Mouse (Mus musculus): Measurements from ENCODE around the gene Smim14.

Gene Smim14

GRCm38 (mm10) chr5:65535457-65536067, 1.4 kb downstream of the Smim14 start:
- Histone ChIP-seq H3K4me3 (replicated peaks; ENCODE audit: low read length) (peak overlapping the region; percentile 95; the same call in 1 of the 2 replicates), H3K4me1 (replicated peaks; ENCODE audit: low read depth, low read length) (peaks cover 68% of the 10 kb centered on the region), H3K36me3 (ENCODE audit: insufficient read depth, low read length) (peaks cover 4% of the 10 kb centered on the region; the same call in 1 of the 2 replicates), H3K27me3 (ENCODE audit: insufficient read depth, low read length) (no peaks in the 10 kb centered on the region), H3K9me3 (ENCODE audit: low read length) (no peaks in the 10 kb centered on the region)
- no peak for TF ChIP-seq NANOG (IDR thresholded peaks at IDR 0.05; ENCODE audit: borderline replicate concordance, low read length)
- no peak for TF ChIP-seq POU5F1 (IDR thresholded peaks at IDR 0.05; ENCODE audit: borderline replicate concordance, low read length)
- peak; percentile 81 for TF ChIP-seq CTCF (conservative IDR thresholded peaks at IDR 0.05; ENCODE audit: low read length)

GRCm38 (mm10) chr5:65534496-65534895, 2.5 kb downstream of the Smim14 start:
- peak overlapping the region; percentile 24 for H3K4me3 ChIP-seq (replicated peaks; ENCODE audit: low read length)
- H3K27me3 ChIP-seq (ENCODE audit: insufficient read depth, low read length): no peaks in the 10 kb centered on the region
- TF ChIP-seq POU5F1 (IDR thresholded peaks at IDR 0.05; ENCODE audit: borderline replicate concordance, low read length) (no peak), CTCF (conservative IDR thresholded peaks at IDR 0.05; ENCODE audit: low read length) (no peak), NANOG (IDR thresholded peaks at IDR 0.05; ENCODE audit: borderline replicate concordance, low read length) (no peak)
- peaks cover 59% of the 10 kb centered on the region for H3K4me1 ChIP-seq (replicated peaks; ENCODE audit: low read depth, low read length)
- peaks cover 4% of the 10 kb centered on the region; the same call in 1 of the 2 replicates for H3K36me3 ChIP-seq (ENCODE audit: insufficient read depth, low read length)
- H3K9me3 ChIP-seq (ENCODE audit: low read length): no peaks in the 10 kb centered on the region

GRCm38 (mm10) chr5:65531283-65531682, 5.7 kb downstream of the Smim14 start:
- Histone ChIP-seq H3K9me3 (ENCODE audit: low read length) (no peaks in the 10 kb centered on the region), H3K36me3 (ENCODE audit: insufficient read depth, low read length) (no peaks in the 10 kb centered on the region), H3K4me3 (replicated peaks; ENCODE audit: low read length) (no peak overlapping the region), H3K27me3 (ENCODE audit: insufficient read depth, low read length) (no peaks in the 10 kb centered on the region), H3K4me1 (replicated peaks; ENCODE audit: low read depth, low read length) (peaks cover 71% of the 10 kb centered on the region)
- no peak for TF ChIP-seq POU5F1 (IDR thresholded peaks at IDR 0.05; ENCODE audit: borderline replicate concordance, low read length)
- no peak for TF ChIP-seq CTCF (conservative IDR thresholded peaks at IDR 0.05; ENCODE audit: low read length)
- no peak for TF ChIP-seq NANOG (IDR thresholded peaks at IDR 0.05; ENCODE audit: borderline replicate concordance, low read length)

GRCm38 (mm10) chr5:65525674-65526443, 11.1 kb downstream of the Smim14 start:
- Histone ChIP-seq H3K9me3 (ENCODE audit: low read length) (no peaks in the 10 kb centered on the region), H3K4me1 (replicated peaks; ENCODE audit: low read depth, low read length) (peaks cover 54% of the 10 kb centered on the region), H3K4me3 (replicated peaks; ENCODE audit: low read length) (peak overlapping the region; percentile 6; the same call in 1 of the 2 replicates), H3K36me3 (ENCODE audit: insufficient read depth, low read length) (no peaks in the 10 kb centered on the region), H3K27me3 (ENCODE audit: insufficient read depth, low read length) (no peaks in the 10 kb centered on the region)
- TF ChIP-seq CTCF (conservative IDR thresholded peaks at IDR 0.05; ENCODE audit: low read length): peak; percentile 36
- no peak for TF ChIP-seq POU5F1 (IDR thresholded peaks at IDR 0.05; ENCODE audit: borderline replicate concordance, low read length)
- peak; percentile 84 for TF ChIP-seq NANOG (IDR thresholded peaks at IDR 0.05; ENCODE audit: borderline replicate concordance, low read length)

GRCm38 (mm10) chr5:65524831-65525230, 12.2 kb downstream of the Smim14 start:
- TF ChIP-seq CTCF (conservative IDR thresholded peaks at IDR 0.05; ENCODE audit: low read length): no peak
- Histone ChIP-seq H3K27me3 (ENCODE audit: insufficient read depth, low read length) (no peaks in the 10 kb centered on the region), H3K9me3 (ENCODE audit: low read length) (no peaks in the 10 kb centered on the region), H3K4me3 (replicated peaks; ENCODE audit: low read length) (no peak overlapping the region), H3K36me3 (ENCODE audit: insufficient read depth, low read length) (no peaks in the 10 kb centered on the region), H3K4me1 (replicated peaks; ENCODE audit: low read depth, low read length) (peaks cover 52% of the 10 kb centered on the region)

- Histone ChIP-seq H3K9me3 (ENCODE audit: low read length) (no peaks in the 10 kb centered on the region), H3K4me1 (replicated peaks; ENCODE audit: low read depth, low read length) (peaks cover 31% of the 10 kb centered on the region), H3K36me3 (ENCODE audit: insufficient read depth, low read length) (no peaks in the 10 kb centered on the region), H3K4me3 (replicated peaks; ENCODE audit: low read length) (no peak overlapping the region), H3K27me3 (ENCODE audit: insufficient read depth, low read length) (no peaks in the 10 kb centered on the region)
- TF ChIP-seq NANOG (IDR thresholded peaks at IDR 0.05; ENCODE audit: borderline replicate concordance, low read length) (no peak), CTCF (conservative IDR thresholded peaks at IDR 0.05; ENCODE audit: low read length) (peak; percentile 47)
These were observed 15.2 kb downstream of the Smim14 start for GRCm38 (mm10) chr5:65521803-65522202.

- no peaks in the 10 kb centered on the region for H3K27me3 ChIP-seq (ENCODE audit: insufficient read depth, low read length)
- H3K36me3 ChIP-seq (ENCODE audit: insufficient read depth, low read length): no peaks in the 10 kb centered on the region
- H3K4me1 ChIP-seq (replicated peaks; ENCODE audit: low read depth, low read length): no peaks in the 10 kb centered on the region
- no peak for TF ChIP-seq POU5F1 (IDR thresholded peaks at IDR 0.05; ENCODE audit: borderline replicate concordance, low read length)
- no peak for TF ChIP-seq NANOG (IDR thresholded peaks at IDR 0.05; ENCODE audit: borderline replicate concordance, low read length)
- no peak for TF ChIP-seq CTCF (conservative IDR thresholded peaks at IDR 0.05; ENCODE audit: low read length)
- H3K4me3 ChIP-seq (replicated peaks; ENCODE audit: low read length): no peak overlapping the region
- H3K9me3 ChIP-seq (ENCODE audit: low read length): no peaks in the 10 kb centered on the region
These were observed 22.2 kb downstream of the Smim14 start for GRCm38 (mm10) chr5:65514635-65515278.

GRCm38 (mm10) chr5:65513506-65513905, 23.5 kb downstream of the Smim14 start:
- Histone ChIP-seq H3K4me1 (replicated peaks; ENCODE audit: low read depth, low read length) (no peaks in the 10 kb centered on the region), H3K4me3 (replicated peaks; ENCODE audit: low read length) (no peak overlapping the region), H3K9me3 (ENCODE audit: low read length) (no peaks in the 10 kb centered on the region), H3K36me3 (ENCODE audit: insufficient read depth, low read length) (no peaks in the 10 kb centered on the region), H3K27me3 (ENCODE audit: insufficient read depth, low read length) (no peaks in the 10 kb centered on the region)
- TF ChIP-seq CTCF (conservative IDR thresholded peaks at IDR 0.05; ENCODE audit: low read length) (no peak), POU5F1 (IDR thresholded peaks at IDR 0.05; ENCODE audit: borderline replicate concordance, low read length) (no peak), NANOG (IDR thresholded peaks at IDR 0.05; ENCODE audit: borderline replicate concordance, low read length) (no peak)

All from E14TG2a.4 (cell line).